Mouse (Mus musculus) liver, postnatal 0 days (tissue): ENCODE results near the gene Bpifb3. TPM values are rescaled to one million over a fixed set of nuclear protein-coding genes. Genes with fewer than 3 reads are reported as not detected.

Experiments used
- ATAC-seq: fragments of 200-750 bp; cut with Nextera tagmentation; 2 replicates; pipeline ENCODE4 v1.8.0; 2017; ENCODE audit warnings: mild to moderate bottlenecking, moderate library complexity
- DNase-seq: peaks from one replicate; pipeline ENCODE4 v3.0.0-alpha.2; 2016
- H3K27ac ChIP-seq: fragments of 300-500 bp; sonication (generic); 2 replicates; pipeline ENCODE4 v1.5.1; 2014; ENCODE audit warnings: antibody characterized with exemption, moderate library complexity, mild to moderate bottlenecking, low read depth
- H3K27me3 ChIP-seq: fragments of 300-500 bp; sonication (generic); 2 replicates; pipeline ENCODE4 v1.6.1; 2014; ENCODE audit warnings: low read length, control low read depth, mixed read lengths; ENCODE audit not compliant: insufficient read depth
- H3K36me3 ChIP-seq: fragments of 300-500 bp; sonication (generic); replicated peaks from 2 replicates; pipeline ENCODE4 v1.6.1; 2014; ENCODE audit warnings: mild to moderate bottlenecking, control low read depth, low read length, moderate library complexity, mixed read lengths; ENCODE audit not compliant: insufficient read depth
- H3K4me1 ChIP-seq: fragments of 300-500 bp; sonication (generic); 2 replicates; pipeline ENCODE4 v1.6.1; 2014; ENCODE audit warnings: antibody characterized with exemption, mild to moderate bottlenecking, control low read depth; ENCODE audit not compliant: insufficient read depth
- H3K4me2 ChIP-seq: fragments of 300-500 bp; sonication (generic); 2 replicates; pipeline ENCODE4 v1.6.1; 2014; ENCODE audit warnings: low read depth, mild to moderate bottlenecking, low read length, moderate library complexity, mixed read lengths
- H3K4me3 ChIP-seq: fragments of 300-500 bp; sonication (generic); 2 replicates; pipeline ENCODE4 v1.5.1; 2014; ENCODE audit warnings: low read depth, low read length
- H3K9ac ChIP-seq: fragments of 300-500 bp; sonication (generic); replicated peaks from 2 replicates; pipeline ENCODE4 v1.6.1; 2014; ENCODE audit warnings: mild to moderate bottlenecking, moderate library complexity
- H3K9me3 ChIP-seq: fragments of 300-500 bp; sonication (generic); 2 replicates; pipeline ENCODE4 v1.6.1; 2016; ENCODE audit warnings: mild to moderate bottlenecking, control low read depth, low read length, mixed read lengths
- CTCF ChIP-seq: sonication (generic); IDR thresholded peaks from 2 replicates; pipeline ENCODE4 v1.5.1; 2016; ENCODE audit warnings: antibody characterized with exemption, low read depth
- EP300 ChIP-seq: IDR thresholded peaks from 2 replicates; pipeline ENCODE4 v1.6.1; 2016; ENCODE audit warnings: antibody characterized with exemption, low read depth, mild to moderate bottlenecking
- WGBS: fragments of 180-500 bp; shearing (Covaris S2); extraction: QIAGEN DNeasy Blood & Tissue Kit; methylation state at CpG from one replicate; pipeline ENCODE4 v1.1.7; 2014; ENCODE audit not compliant: insufficient replicate concordance; 5-methylcytosine and 5-hydroxymethylcytosine counted together
- polyA plus RNA-seq: library from polyadenylated mRNA; unstranded; fragments of >200 nt; fragmentation: Nextera tagmentation; extraction: Ambion mirVana; gene quantifications from 2 replicates; pipeline ENCODE4 v1.2.1, GENCODE M21; 2015

Gene Bpifb3
- polyA plus RNA-seq, 1 experiment from 2014 or later, result not detected

DNA sequence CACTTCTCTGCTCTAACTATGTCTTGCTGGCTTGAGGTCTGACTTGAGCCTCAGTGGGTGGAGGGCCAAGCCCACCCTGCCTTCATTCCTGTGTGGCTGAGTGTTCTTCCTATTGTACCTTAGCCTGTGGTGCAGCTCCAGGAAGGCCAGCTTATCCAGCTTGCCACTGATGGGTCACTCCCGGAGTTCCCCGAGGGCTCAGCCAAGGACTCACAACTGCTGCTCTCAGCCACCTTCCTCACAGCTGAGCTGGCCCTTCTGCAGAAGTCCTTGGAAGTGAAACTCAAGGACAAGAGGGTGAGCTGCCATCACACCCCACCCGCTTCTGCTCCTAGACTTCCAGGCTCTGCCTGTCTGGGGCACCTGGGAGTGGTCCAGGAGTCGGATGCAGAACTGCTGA, 11.4 kb upstream of the Bpifb3 start:
- no peak for DNase-seq
- ATAC-seq, result no peak
- 72% methylated on average over 4 of the region's 4 CpGs for WGBS

GRCm38 (mm10) chr2:153914151-153914550, 3.9 kb upstream of the Bpifb3 start:
- no peak overlapping the region for H3K4me3 ChIP-seq
- H3K27ac ChIP-seq, result no peak overlapping the region
- no peak overlapping the region for H3K4me2 ChIP-seq
- no peaks in the 10 kb centered on the region for H3K4me1 ChIP-seq
- WGBS, result 62% methylated on average over 5 of the region's 5 CpGs
- H3K9me3 ChIP-seq, result no peaks in the 10 kb centered on the region
- H3K36me3 ChIP-seq, result no peaks in the 10 kb centered on the region
- H3K9ac ChIP-seq, result no peak overlapping the region
- TF ChIP-seq EP300 (no peak), CTCF (no peak)
- DNase-seq (no peak), ATAC-seq (no peak)
- H3K27me3 ChIP-seq, result no peaks in the 10 kb centered on the region

More for the DNA sequence above, 11.4 kb upstream of the Bpifb3 start:
- H3K9ac ChIP-seq, result no peak overlapping the region
- H3K36me3 ChIP-seq, result no peaks in the 10 kb centered on the region
- no peak overlapping the region for H3K4me2 ChIP-seq
- H3K27ac ChIP-seq, result no peak overlapping the region
- no peaks in the 10 kb centered on the region for H3K27me3 ChIP-seq
- H3K4me1 ChIP-seq, result no peaks in the 10 kb centered on the region
- no peaks in the 10 kb centered on the region for H3K9me3 ChIP-seq
- TF ChIP-seq CTCF (no peak), EP300 (no peak)
- no peak overlapping the region for H3K4me3 ChIP-seq

GRCm38 (mm10) chr2:153921246-153921645, 3.2 kb downstream of the Bpifb3 start:
- DNase-seq (no peak), ATAC-seq (no peak)
- Histone ChIP-seq H3K27ac (no peak overlapping the region), H3K27me3 (no peaks in the 10 kb centered on the region), H3K9ac (no peak overlapping the region), H3K4me3 (no peak overlapping the region), H3K36me3 (no peaks in the 10 kb centered on the region), H3K9me3 (no peaks in the 10 kb centered on the region), H3K4me1 (no peaks in the 10 kb centered on the region), H3K4me2 (no peak overlapping the region)
- no peak for TF ChIP-seq EP300
- no peak for TF ChIP-seq CTCF
- 76% methylated on average over 6 of the region's 6 CpGs for WGBS

DNA sequence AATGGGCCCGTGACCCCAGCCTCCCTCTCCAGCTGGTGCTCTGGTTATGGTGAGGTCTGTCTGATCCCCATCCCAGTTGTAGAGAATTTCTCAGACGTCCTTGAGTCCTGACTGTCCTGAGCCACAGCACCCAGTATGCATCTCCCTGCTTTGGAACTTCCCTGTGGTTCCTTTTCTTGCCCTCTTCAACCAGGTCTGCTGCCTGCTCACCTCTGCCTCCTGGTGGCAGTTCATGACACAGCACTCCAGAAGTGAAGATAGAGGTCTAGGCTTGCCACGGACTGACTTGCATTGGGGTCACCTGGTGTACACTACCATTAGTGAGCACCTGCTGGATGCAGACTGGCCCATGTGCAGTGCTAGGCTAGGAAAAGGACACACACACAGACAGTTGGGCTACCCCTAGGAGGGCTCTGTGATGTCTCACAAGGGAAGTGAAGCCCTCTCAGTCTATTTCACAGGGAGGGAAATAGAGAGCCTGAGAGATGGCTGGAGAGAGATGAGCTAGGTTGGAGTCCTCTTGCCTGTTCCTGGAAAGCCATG, 11.9 kb downstream of the Bpifb3 start:
- H3K4me1 ChIP-seq, result no peaks in the 10 kb centered on the region
- no peaks in the 10 kb centered on the region for H3K9me3 ChIP-seq
- H3K27me3 ChIP-seq, result 0 out of 2 replicates have a peak, but pooled peaks cover 2% of the 10 kb centered on the region
- H3K4me2 ChIP-seq, result no peak overlapping the region
- H3K36me3 ChIP-seq, result no peaks in the 10 kb centered on the region
- H3K9ac ChIP-seq, result no peak overlapping the region
- H3K27ac ChIP-seq, result no peak overlapping the region
- WGBS, result 32% methylated on average over 3 of the region's 3 CpGs
- DNase-seq, result peak; percentile 71
- no peak for ATAC-seq
- TF ChIP-seq CTCF (peak; percentile 94), EP300 (no peak)
- no peak overlapping the region for H3K4me3 ChIP-seq

DNA sequence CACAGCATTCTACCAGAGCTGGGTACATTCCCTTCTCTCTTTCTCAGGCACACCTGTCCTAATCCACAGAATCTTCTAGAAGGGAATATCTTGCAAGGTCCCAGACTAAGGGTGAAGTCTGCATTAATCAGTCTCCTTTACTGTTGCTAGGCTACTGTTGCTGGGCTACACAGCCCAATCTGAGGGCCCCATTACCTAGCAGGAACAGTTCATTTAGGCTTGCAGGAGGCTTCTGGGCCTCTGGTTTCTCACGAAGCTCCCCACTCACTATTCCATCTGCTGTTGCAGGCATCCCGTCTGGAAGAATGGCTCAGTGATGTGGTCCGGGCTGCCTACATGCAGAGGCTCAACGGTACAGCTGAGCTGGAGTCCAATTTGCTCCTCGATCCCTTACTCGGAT, 13.1 kb downstream of the Bpifb3 start:
- Histone ChIP-seq H3K27ac (no peak overlapping the region), H3K9ac (no peak overlapping the region), H3K4me2 (no peak overlapping the region), H3K4me3 (no peak overlapping the region), H3K4me1 (no peaks in the 10 kb centered on the region), H3K27me3 (0 out of 2 replicates have a peak, but pooled peaks cover 2% of the 10 kb centered on the region), H3K9me3 (no peaks in the 10 kb centered on the region), H3K36me3 (no peaks in the 10 kb centered on the region)
- WGBS, result 75% methylated on average over 6 of the region's 6 CpGs
- DNase-seq (no peak), ATAC-seq (no peak)
- TF ChIP-seq CTCF, result no peak
- no peak for TF ChIP-seq EP300

DNA sequence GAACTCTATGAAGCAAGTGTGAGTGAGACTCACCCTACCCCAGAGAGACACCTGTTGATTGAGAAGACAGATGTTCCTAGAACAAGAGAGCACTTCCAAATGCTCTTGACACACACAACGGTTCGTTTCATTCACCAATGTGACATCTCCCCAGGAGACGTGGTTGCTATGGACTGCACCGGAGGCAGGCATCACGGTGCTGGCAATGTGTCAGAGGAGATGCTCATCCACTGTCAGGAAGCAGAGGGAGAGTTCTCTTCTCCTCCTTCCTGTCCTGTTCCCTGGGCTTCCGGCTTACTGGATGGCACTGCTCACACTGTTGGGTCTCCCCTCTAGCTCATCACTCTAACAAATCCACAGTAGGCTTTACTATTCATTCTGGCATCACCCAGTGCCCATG, 15.3 kb downstream of the Bpifb3 start:
- TF ChIP-seq CTCF, result no peak
- no peak overlapping the region for H3K27ac ChIP-seq
- H3K4me2 ChIP-seq, result no peak overlapping the region
- 0 out of 2 replicates have a peak, but pooled peaks cover 2% of the 10 kb centered on the region for H3K27me3 ChIP-seq
- H3K9me3 ChIP-seq, result no peaks in the 10 kb centered on the region
- H3K36me3 ChIP-seq, result no peaks in the 10 kb centered on the region
- ATAC-seq (no peak), DNase-seq (no peak)
- 67% methylated on average over 6 of the region's 6 CpGs for WGBS
- no peaks in the 10 kb centered on the region for H3K4me1 ChIP-seq
- no peak overlapping the region for H3K4me3 ChIP-seq
- H3K9ac ChIP-seq, result no peak overlapping the region

GRCm38 (mm10) chr2:153935348-153935747, 17.3 kb downstream of the Bpifb3 start:
- DNase-seq, result no peak
- H3K27ac ChIP-seq, result no peak overlapping the region
- no peak overlapping the region for H3K9ac ChIP-seq
- TF ChIP-seq EP300, result no peak
- TF ChIP-seq CTCF, result 0 out of 2 replicates have a peak, but pooled peaks have one; percentile 15
- no peak overlapping the region for H3K4me2 ChIP-seq
- 0 out of 2 replicates have a peak, but pooled peaks cover 2% of the 10 kb centered on the region for H3K27me3 ChIP-seq
- H3K36me3 ChIP-seq, result no peaks in the 10 kb centered on the region
- H3K4me1 ChIP-seq, result no peaks in the 10 kb centered on the region
- H3K4me3 ChIP-seq, result no peak overlapping the region
- 79% methylated on average over 6 of the region's 6 CpGs for WGBS
- no peak for ATAC-seq
- no peaks in the 10 kb centered on the region for H3K9me3 ChIP-seq
